Mouse (Mus musculus): ENCODE data around the gene Tcf7l2. TPM values are rescaled to one million over a fixed set of nuclear protein-coding genes. Genes with fewer than 3 reads are reported as not detected.
A peak's percentile ranks its signal among the peaks of the same experiment; 100 is the strongest.

The Tcf7l2 gene
- polyA plus RNA-seq, 1 experiment from 2014 or later: 45.6 TPM

DNA sequence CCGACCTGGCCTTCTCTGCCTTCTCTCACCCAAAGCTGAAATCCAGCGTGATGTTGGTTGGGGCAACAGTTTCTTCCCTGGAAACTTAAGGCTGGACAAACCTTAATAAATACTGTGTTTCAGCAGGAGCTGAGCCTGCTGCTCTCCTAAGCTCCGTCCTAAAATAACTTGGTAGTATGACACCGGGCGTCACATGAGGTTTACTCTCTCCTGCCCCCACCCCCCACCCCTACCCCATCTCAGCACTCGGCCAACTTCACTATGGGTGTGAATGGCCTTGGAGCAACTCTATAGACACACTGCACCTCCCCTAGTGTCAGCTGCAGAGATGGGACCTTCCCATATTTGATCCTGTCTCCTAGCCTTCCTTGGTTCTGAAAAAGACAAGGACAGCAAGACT, 15.8 kb downstream of the Tcf7l2 start:
- Histone ChIP-seq H3K4me2 (ENCODE audit: low read depth, low read length) (peak overlapping the region; percentile 38), H3K4me1 (ENCODE audit: control insufficient read depth, insufficient read depth, low read length) (peaks cover 51% of the 10 kb centered on the region), H3K4me3 (ENCODE audit: low read length) (no peak overlapping the region; the same call in 1 of the 2 replicates), H3K36me3 (ENCODE audit: control insufficient read depth, insufficient read depth) (no peaks in the 10 kb centered on the region), H3K9ac (ENCODE audit: low read length) (peak overlapping the region; percentile 44; the same call in 1 of the 2 replicates), H3K27ac (ENCODE audit: low read length) (peak overlapping the region; percentile 83), H3K27me3 (ENCODE audit: control insufficient read depth, insufficient read depth, low read length) (no peaks in the 10 kb centered on the region), H3K9me3 (replicated peaks; ENCODE audit: control insufficient read depth, low read length) (no peaks in the 10 kb centered on the region)
- peak; percentile 77 for ATAC-seq (replicated peaks; ENCODE audit: extremely low read depth, insufficient read depth, low FRiP score)
- 57% methylated on average over 6 of the region's 6 CpGs for WGBS

- ATAC-seq (replicated peaks; ENCODE audit: extremely low read depth, insufficient read depth, low FRiP score): no peak
- H3K27me3 ChIP-seq (ENCODE audit: control insufficient read depth, insufficient read depth, low read length): no peaks in the 10 kb centered on the region
- no peak overlapping the region for H3K4me2 ChIP-seq (ENCODE audit: low read depth, low read length)
- H3K9ac ChIP-seq (ENCODE audit: low read length): no peak overlapping the region
- no peak overlapping the region for H3K4me3 ChIP-seq (ENCODE audit: low read length)
- H3K27ac ChIP-seq (ENCODE audit: low read length): no peak overlapping the region; the same call in 1 of the 2 replicates
- no peaks in the 10 kb centered on the region for H3K9me3 ChIP-seq (replicated peaks; ENCODE audit: control insufficient read depth, low read length)
- peaks cover 45% of the 10 kb centered on the region for H3K4me1 ChIP-seq (ENCODE audit: control insufficient read depth, insufficient read depth, low read length)
- H3K36me3 ChIP-seq (ENCODE audit: control insufficient read depth, insufficient read depth): peaks cover 2% of the 10 kb centered on the region; the same call in 1 of the 2 replicates
These were observed 16.5 kb downstream of the Tcf7l2 start for GRCm38 (mm10) chr19:55758158-55758557.

DNA sequence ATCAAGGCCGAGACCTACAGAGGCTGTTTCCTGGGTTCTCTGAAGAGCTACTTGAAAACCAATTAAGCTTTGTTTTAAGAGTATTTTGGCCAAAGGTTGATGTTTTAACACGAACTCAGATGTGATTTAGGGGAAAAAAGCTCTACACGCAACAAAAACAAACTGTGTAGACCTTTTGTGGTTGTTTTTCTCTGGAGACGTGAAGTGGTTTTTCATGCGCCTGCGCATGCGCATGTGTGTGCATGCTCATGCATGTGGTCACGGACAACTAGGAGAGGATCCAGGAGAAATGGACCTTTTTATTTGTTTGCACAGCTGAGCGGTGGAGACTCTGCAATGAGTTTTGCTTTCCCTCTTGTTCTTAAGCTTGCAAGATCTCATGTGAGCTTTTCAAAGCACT, 17.4 kb downstream of the Tcf7l2 start:
- no peak overlapping the region; the same call in 1 of the 2 replicates for H3K27ac ChIP-seq (ENCODE audit: low read length)
- peaks cover 45% of the 10 kb centered on the region for H3K4me1 ChIP-seq (ENCODE audit: control insufficient read depth, insufficient read depth, low read length)
- ATAC-seq (replicated peaks; ENCODE audit: extremely low read depth, insufficient read depth, low FRiP score): no peak

DNA sequence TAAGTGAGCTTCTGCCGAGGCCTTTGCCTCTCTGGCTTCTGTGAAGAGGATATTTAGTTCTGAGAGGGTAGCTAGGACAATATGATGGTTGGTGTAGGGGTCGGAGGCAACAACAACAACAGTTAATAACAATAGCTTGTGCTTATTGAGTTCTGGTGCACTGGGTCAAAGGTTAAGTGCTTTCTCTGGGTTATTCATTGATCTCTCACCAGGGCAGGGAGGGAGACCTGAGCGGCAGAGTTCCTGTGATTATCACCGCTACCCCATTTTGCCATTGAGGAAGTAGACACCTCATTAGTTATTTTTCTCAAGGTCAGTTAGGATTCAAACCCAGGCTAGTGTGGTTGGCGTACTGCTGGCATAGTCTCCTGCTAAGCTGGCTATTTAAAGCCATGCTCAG, 19.5 kb downstream of the Tcf7l2 start:
- no peak for ATAC-seq (replicated peaks; ENCODE audit: extremely low read depth, insufficient read depth, low FRiP score)
- WGBS: 82% methylated on average over 5 of the region's 5 CpGs

More for the DNA sequence above, 17.4 kb downstream of the Tcf7l2 start:
- 91% methylated on average over 9 of the region's 9 CpGs for WGBS
- H3K4me2 ChIP-seq (ENCODE audit: low read depth, low read length): no peak overlapping the region
- no peaks in the 10 kb centered on the region for H3K9me3 ChIP-seq (replicated peaks; ENCODE audit: control insufficient read depth, low read length)
- H3K27me3 ChIP-seq (ENCODE audit: control insufficient read depth, insufficient read depth, low read length): no peaks in the 10 kb centered on the region
- H3K9ac ChIP-seq (ENCODE audit: low read length): no peak overlapping the region
- H3K36me3 ChIP-seq (ENCODE audit: control insufficient read depth, insufficient read depth): peaks cover 2% of the 10 kb centered on the region; the same call in 1 of the 2 replicates
- no peak overlapping the region for H3K4me3 ChIP-seq (ENCODE audit: low read length)

GRCm38 (mm10) chr19:55762187-55762586, 20.6 kb downstream of the Tcf7l2 start:
- Histone ChIP-seq H3K4me1 (ENCODE audit: control insufficient read depth, insufficient read depth, low read length) (peaks cover 23% of the 10 kb centered on the region), H3K27me3 (ENCODE audit: control insufficient read depth, insufficient read depth, low read length) (no peaks in the 10 kb centered on the region), H3K4me2 (ENCODE audit: low read depth, low read length) (no peak overlapping the region), H3K36me3 (ENCODE audit: control insufficient read depth, insufficient read depth) (peaks cover 2% of the 10 kb centered on the region; the same call in 1 of the 2 replicates), H3K9ac (ENCODE audit: low read length) (no peak overlapping the region), H3K9me3 (replicated peaks; ENCODE audit: control insufficient read depth, low read length) (no peaks in the 10 kb centered on the region), H3K4me3 (ENCODE audit: low read length) (no peak overlapping the region), H3K27ac (ENCODE audit: low read length) (no peak overlapping the region)
- 94% methylated on average over 3 of the region's 3 CpGs for WGBS
- no peak for ATAC-seq (replicated peaks; ENCODE audit: extremely low read depth, insufficient read depth, low FRiP score)

More for the DNA sequence above, 19.5 kb downstream of the Tcf7l2 start:
- H3K9me3 ChIP-seq (replicated peaks; ENCODE audit: control insufficient read depth, low read length): no peaks in the 10 kb centered on the region
- no peaks in the 10 kb centered on the region for H3K27me3 ChIP-seq (ENCODE audit: control insufficient read depth, insufficient read depth, low read length)
- no peak overlapping the region for H3K4me3 ChIP-seq (ENCODE audit: low read length)
- H3K4me2 ChIP-seq (ENCODE audit: low read depth, low read length): no peak overlapping the region
- no peak overlapping the region for H3K27ac ChIP-seq (ENCODE audit: low read length)
- H3K4me1 ChIP-seq (ENCODE audit: control insufficient read depth, insufficient read depth, low read length): peaks cover 30% of the 10 kb centered on the region
- peaks cover 2% of the 10 kb centered on the region; the same call in 1 of the 2 replicates for H3K36me3 ChIP-seq (ENCODE audit: control insufficient read depth, insufficient read depth)
- no peak overlapping the region for H3K9ac ChIP-seq (ENCODE audit: low read length)

DNA sequence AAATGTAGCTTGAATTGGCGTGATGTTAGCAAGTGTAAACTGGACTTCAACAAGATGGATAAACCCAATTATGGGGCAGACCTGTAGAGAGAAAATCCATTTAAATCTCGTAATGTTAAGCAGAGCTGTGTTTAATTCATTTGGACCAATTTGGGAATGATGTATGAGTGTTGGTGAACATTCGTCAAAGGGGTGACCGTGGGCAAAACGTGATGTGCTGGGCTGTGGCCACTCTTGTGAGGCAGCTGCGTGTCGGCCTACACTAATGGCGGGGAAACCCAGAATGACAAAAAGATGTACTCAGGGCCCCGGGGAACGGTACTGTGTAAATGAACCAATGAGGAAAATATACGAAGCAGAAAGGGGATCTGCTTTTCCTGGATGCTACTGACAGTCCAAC, 24.2 kb downstream of the Tcf7l2 start:
- Histone ChIP-seq H3K4me1 (ENCODE audit: control insufficient read depth, insufficient read depth, low read length) (peaks cover 31% of the 10 kb centered on the region), H3K4me2 (ENCODE audit: low read depth, low read length) (no peak overlapping the region), H3K9ac (ENCODE audit: low read length) (no peak overlapping the region), H3K4me3 (ENCODE audit: low read length) (no peak overlapping the region), H3K27me3 (ENCODE audit: control insufficient read depth, insufficient read depth, low read length) (no peaks in the 10 kb centered on the region), H3K27ac (ENCODE audit: low read length) (no peak overlapping the region), H3K9me3 (replicated peaks; ENCODE audit: control insufficient read depth, low read length) (no peaks in the 10 kb centered on the region), H3K36me3 (ENCODE audit: control insufficient read depth, insufficient read depth) (peaks cover 2% of the 10 kb centered on the region; the same call in 1 of the 2 replicates)
- WGBS: 89% methylated on average over 11 of the region's 11 CpGs
- ATAC-seq (replicated peaks; ENCODE audit: extremely low read depth, insufficient read depth, low FRiP score): no peak

GRCm38 (mm10) chr19:55767104-55767503, 25.5 kb downstream of the Tcf7l2 start:
- Histone ChIP-seq H3K4me1 (ENCODE audit: control insufficient read depth, insufficient read depth, low read length) (peaks cover 27% of the 10 kb centered on the region), H3K36me3 (ENCODE audit: control insufficient read depth, insufficient read depth) (peaks cover 2% of the 10 kb centered on the region; the same call in 1 of the 2 replicates), H3K4me2 (ENCODE audit: low read depth, low read length) (no peak overlapping the region), H3K9me3 (replicated peaks; ENCODE audit: control insufficient read depth, low read length) (no peaks in the 10 kb centered on the region), H3K9ac (ENCODE audit: low read length) (no peak overlapping the region), H3K27ac (ENCODE audit: low read length) (no peak overlapping the region), H3K27me3 (ENCODE audit: control insufficient read depth, insufficient read depth, low read length) (no peaks in the 10 kb centered on the region), H3K4me3 (ENCODE audit: low read length) (no peak overlapping the region)
- WGBS: 79% methylated on average over 6 of the region's 6 CpGs
- no peak for ATAC-seq (replicated peaks; ENCODE audit: extremely low read depth, insufficient read depth, low FRiP score)

GRCm38 (mm10) chr19:55767579-55767978, 26.0 kb downstream of the Tcf7l2 start:
- no peaks in the 10 kb centered on the region for H3K9me3 ChIP-seq (replicated peaks; ENCODE audit: control insufficient read depth, low read length)
- no peak overlapping the region for H3K27ac ChIP-seq (ENCODE audit: low read length)
- no peak for ATAC-seq (replicated peaks; ENCODE audit: extremely low read depth, insufficient read depth, low FRiP score)
- WGBS: 23% methylated on average over 2 of the region's 2 CpGs
- H3K4me2 ChIP-seq (ENCODE audit: low read depth, low read length): no peak overlapping the region
- H3K4me3 ChIP-seq (ENCODE audit: low read length): no peak overlapping the region
- H3K36me3 ChIP-seq (ENCODE audit: control insufficient read depth, insufficient read depth): peaks cover 1% of the 10 kb centered on the region; the same call in 1 of the 2 replicates
- H3K9ac ChIP-seq (ENCODE audit: low read length): no peak overlapping the region
- peaks cover 27% of the 10 kb centered on the region for H3K4me1 ChIP-seq (ENCODE audit: control insufficient read depth, insufficient read depth, low read length)
- no peaks in the 10 kb centered on the region for H3K27me3 ChIP-seq (ENCODE audit: control insufficient read depth, insufficient read depth, low read length)

DNA sequence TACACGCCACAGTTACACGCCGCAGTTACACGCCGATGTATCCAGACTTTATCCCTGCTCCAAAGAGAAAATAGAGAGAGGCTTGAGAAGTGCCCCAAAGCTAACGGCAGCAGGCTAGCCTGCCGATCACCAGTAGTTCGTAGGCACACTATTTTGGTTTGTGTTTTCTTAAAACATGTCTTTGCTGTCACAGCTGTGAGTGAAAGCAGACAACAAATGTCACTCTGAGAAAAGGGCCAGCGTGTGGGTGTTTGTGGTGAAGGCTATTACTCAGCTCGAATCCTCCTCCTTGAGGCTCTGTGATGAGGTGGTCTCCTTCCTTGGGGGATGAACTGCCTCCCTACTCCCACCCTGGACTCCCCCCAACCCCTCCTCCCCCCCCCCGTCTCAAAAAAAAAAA, 26.6 kb downstream of the Tcf7l2 start:
- no peak overlapping the region for H3K4me3 ChIP-seq (ENCODE audit: low read length)
- H3K4me2 ChIP-seq (ENCODE audit: low read depth, low read length): 0 out of 2 replicates have a peak overlapping the region, but pooled peaks have one; percentile 26
- 38% methylated on average over 11 of the region's 11 CpGs for WGBS
- H3K36me3 ChIP-seq (ENCODE audit: control insufficient read depth, insufficient read depth): no peaks in the 10 kb centered on the region
- H3K9me3 ChIP-seq (replicated peaks; ENCODE audit: control insufficient read depth, low read length): no peaks in the 10 kb centered on the region
- peaks cover 32% of the 10 kb centered on the region for H3K4me1 ChIP-seq (ENCODE audit: control insufficient read depth, insufficient read depth, low read length)
- H3K27me3 ChIP-seq (ENCODE audit: control insufficient read depth, insufficient read depth, low read length): no peaks in the 10 kb centered on the region
- ATAC-seq (replicated peaks; ENCODE audit: extremely low read depth, insufficient read depth, low FRiP score): no peak
- no peak overlapping the region for H3K9ac ChIP-seq (ENCODE audit: low read length)
- H3K27ac ChIP-seq (ENCODE audit: low read length): no peak overlapping the region

Data from heart, embryonic 16.5 days (tissue).